10 mouse cellular contexts compared by ENCODE assay signal in genomic region chr1:135669803-135670202, GRCm38 (mm10). TPM values are rescaled to one million over a fixed set of nuclear protein-coding genes. Genes with fewer than 3 reads are reported as not detected.
DNase-seq lines count a peak whose midpoint lies in the region; ATAC-seq lines count a peak whose summit lies in the region.
"Had no signal": no experiment of that assay in that cellular context is flagged by ENCODE, and none has a peak within 500 bp of the region (broad histone marks: within the 10 kb centered on the region; RNA-seq: fewer than 3 reads in every experiment).

No protein-coding gene starts in this region.

- peaks cover 17% of the 10 kb centered on the region for H3K4me1 ChIP-seq in midbrain, embryonic 15.5 days

- H3K27me3 ChIP-seq in midbrain, embryonic 15.5 days (replicated peaks) = no peaks in the 10 kb centered on the region
- H3K27me3 ChIP-seq: neural tube, embryonic 12.5 days had no signal

- ATAC-seq in midbrain, embryonic 15.5 days (replicated peaks) = peak; percentile 22

- no peak overlapping the region for H3K4me2 ChIP-seq in midbrain, embryonic 15.5 days

- DNase-seq in layer of hippocampus, adult 11-12 months (ENCODE audit: low spot score) = peak; percentile 43
- no peak for DNase-seq in layer of hippocampus, adult 8-10 months (ENCODE audit: low spot score in 2 of 2)
- peak; percentile 90 for DNase-seq in adipocyte (ENCODE audit: low spot score)
- peak; percentile 64 for DNase-seq in gastrocnemius, postnatal 14 days
- peak; percentile 66 to 72 for DNase-seq in kidney, adult 8-10 months
- no peak for DNase-seq in spleen, adult 18-20 months
- no peak for DNase-seq in layer of hippocampus, adult 9-11 months

- no peak overlapping the region for H3K9ac ChIP-seq in midbrain, embryonic 15.5 days
- H3K9ac ChIP-seq: neural tube, embryonic 12.5 days had no signal

- H3K27ac ChIP-seq in midbrain, embryonic 15.5 days = peak overlapping the region; percentile 45; the same call in 1 of the 2 replicates
- H3K27ac ChIP-seq: neural tube, embryonic 12.5 days had no signal

- 73% methylated on average over 7 of the region's 7 CpGs for WGBS in midbrain, embryonic 15.5 days

- H3K36me3 ChIP-seq in midbrain, embryonic 15.5 days (replicated peaks) = no peaks in the 10 kb centered on the region
- H3K36me3 ChIP-seq: neural tube, embryonic 12.5 days had no signal

- no peaks in the 10 kb centered on the region for H3K9me3 ChIP-seq in midbrain, embryonic 15.5 days
- H3K9me3 ChIP-seq: neural tube, embryonic 12.5 days had no signal

- H3K4me3 ChIP-seq in midbrain, embryonic 15.5 days = no peak overlapping the region
- H3K4me3 ChIP-seq: erythroblast, embryonic 14.5 days; neural tube, embryonic 12.5 days had no signal

- intact Hi-C loops in gastrocnemius, postnatal 14 days (cut with DNase I; ENCODE audit: low total_unique reads) = loop anchor here (2.0 kb wide), 2 partner anchors 125 to 209 kb away; no protein-coding TSS in a partner anchor

RNA-seq across cellular contexts. Expression of gene Csrp1, which starts 50.1 kb away (rescaled TPM):
- 100 to 1,000 TPM; 242 to 284 (median 250) TPM for total RNA-seq in layer of hippocampus, adult 8-10 months (2022)
- 10 to 100 TPM; 40.6 to 53.4 TPM for total RNA-seq in gastrocnemius, postnatal 14 days (2021)
- 13.9 and 14.7 TPM in 2 replicates for polyA plus RNA-seq in midbrain, embryonic 15.5 days (2015; fragmentation: Nextera tagmentation; extraction: Ambion mirVana)

Comparison
In these comparisons a context has a peak if more than half of its experiments do, and no peak if none do; other contexts are left out.
1. DNase-seq: peak in layer of hippocampus, adult 11-12 months (single experiment), adipocyte (single experiment), gastrocnemius, postnatal 14 days (single experiment) and kidney, adult 8-10 months (2 of 2); none in layer of hippocampus, adult 8-10 months (0 of 2), spleen, adult 18-20 months (0 of 2) and layer of hippocampus, adult 9-11 months (single experiment).
2. RNA of gene Csrp1, which starts 50.1 kb away (total RNA-seq): 242 to 284 TPM in layer of hippocampus, adult 8-10 months; 40.6 to 53.4 TPM in gastrocnemius, postnatal 14 days; every median in the first group is over 4 times any median in the second.